Mouse (Mus musculus) embryonic facial prominence, embryonic 11.5 days (tissue): Measurements from ENCODE around the gene Pkd1l3. TPM values are rescaled to one million over a fixed set of nuclear protein-coding genes. Genes with fewer than 3 reads are reported as not detected.

Source experiments
- ATAC-seq: fragments of 200-750 bp; cut with Nextera tagmentation; replicated peaks from 2 replicates; pipeline ENCODE4 v1.8.0; 2017; ENCODE audit warnings: low read depth; ENCODE audit not compliant: insufficient number of reproducible peaks, low FRiP score, low TSS enrichment
- DNase-seq: peaks from one replicate; pipeline ENCODE4 v3.0.0-alpha.2; 2015; ENCODE audit warnings: low spot score
- H3K27ac ChIP-seq: fragments of 300-500 bp; sonication (generic); replicated peaks from 2 replicates; pipeline ENCODE4 v1.5.1; 2014; ENCODE audit warnings: mild to moderate bottlenecking, low read depth, low read length, control low read depth
- H3K27me3 ChIP-seq: fragments of 300-500 bp; sonication (generic); 2 replicates; pipeline ENCODE4 v1.6.1; 2014; ENCODE audit warnings: mild to moderate bottlenecking, low read length, moderate library complexity, mixed read lengths; ENCODE audit not compliant: control insufficient read depth, insufficient read depth
- H3K36me3 ChIP-seq: fragments of 300-500 bp; sonication (generic); replicated peaks from 2 replicates; pipeline ENCODE4 v1.6.1; 2014; ENCODE audit warnings: low read depth, mild to moderate bottlenecking, low read length, moderate library complexity, mixed read lengths; ENCODE audit not compliant: control insufficient read depth, insufficient read depth
- H3K4me1 ChIP-seq: fragments of 300-500 bp; sonication (generic); 2 replicates; pipeline ENCODE4 v1.6.1; 2014; ENCODE audit warnings: low read length, mixed read lengths; ENCODE audit not compliant: control insufficient read depth, insufficient read depth
- H3K4me2 ChIP-seq: fragments of 300-500 bp; sonication (generic); 2 replicates; pipeline ENCODE4 v1.6.1; 2014; ENCODE audit warnings: low read depth, mild to moderate bottlenecking, control low read depth, low read length, moderate library complexity
- H3K4me3 ChIP-seq: fragments of 300-500 bp; sonication (generic); 2 replicates; pipeline ENCODE4 v1.5.1; 2014; ENCODE audit warnings: low read depth, low read length, control low read depth
- H3K9ac ChIP-seq: fragments of 300-500 bp; sonication (generic); replicated peaks from 2 replicates; pipeline ENCODE4 v1.6.1; 2014; ENCODE audit warnings: mild to moderate bottlenecking, control low read depth, low read length
- H3K9me3 ChIP-seq: fragments of 300-500 bp; sonication (generic); replicated peaks from 2 replicates; pipeline ENCODE4 v1.6.1; 2016; ENCODE audit warnings: mild to moderate bottlenecking, low read length, inconsistent platforms, mixed read lengths; ENCODE audit not compliant: control insufficient read depth
- WGBS: fragments of 180-500 bp; shearing (Covaris S2); extraction: QIAGEN DNeasy Blood & Tissue Kit; methylation state at CpG from one replicate; pipeline ENCODE4 v1.1.7; 2014; 5-methylcytosine and 5-hydroxymethylcytosine counted together
- polyA plus RNA-seq: library from polyadenylated mRNA; unstranded; fragments of >200 nt; fragmentation: Nextera tagmentation; extraction: Ambion mirVana; gene quantifications from 2 replicates; pipeline ENCODE4 v1.2.1, GENCODE M21; 2014

The Pkd1l3 gene
- polyA plus RNA-seq, 1 experiment from 2014 or later: 0.18 TPM

DNA sequence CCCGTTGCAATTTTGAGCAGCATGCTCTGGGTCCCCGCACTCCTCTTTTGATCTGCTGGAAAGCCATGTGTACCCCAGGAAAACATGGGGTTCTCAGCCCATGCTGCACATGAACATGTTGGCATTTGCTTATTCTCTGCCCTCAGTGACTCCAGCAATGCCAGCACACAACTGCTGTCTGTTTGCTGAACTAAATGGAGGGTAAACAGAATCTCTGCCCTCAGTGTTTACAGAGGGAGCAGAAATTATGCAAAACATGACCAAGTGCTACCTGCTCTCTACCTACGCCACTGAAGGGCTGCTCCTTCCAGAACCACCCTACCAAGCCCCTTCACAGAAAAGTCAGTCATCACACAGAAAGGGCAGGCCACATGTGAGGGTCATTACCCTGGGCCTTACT is 29.5 kb upstream of the Pkd1l3 start:
- no peaks in the 10 kb centered on the region for H3K4me1 ChIP-seq
- no peaks in the 10 kb centered on the region for H3K36me3 ChIP-seq
- DNase-seq: no peak
- H3K9ac ChIP-seq: no peak overlapping the region
- H3K9me3 ChIP-seq: no peaks in the 10 kb centered on the region
- no peak overlapping the region for H3K4me3 ChIP-seq
- no peak overlapping the region for H3K4me2 ChIP-seq
- no peak for ATAC-seq
- H3K27ac ChIP-seq: no peak overlapping the region
- H3K27me3 ChIP-seq: no peaks in the 10 kb centered on the region
- WGBS: 83% methylated on average over 3 of the region's 3 CpGs

- no peak overlapping the region for H3K27ac ChIP-seq
- H3K9me3 ChIP-seq: no peaks in the 10 kb centered on the region
- no peaks in the 10 kb centered on the region for H3K27me3 ChIP-seq
- H3K4me3 ChIP-seq: no peak overlapping the region
- H3K4me1 ChIP-seq: no peaks in the 10 kb centered on the region
- no peak overlapping the region for H3K4me2 ChIP-seq
- H3K36me3 ChIP-seq: no peaks in the 10 kb centered on the region
- ATAC-seq: no peak
- no peak for DNase-seq
- H3K9ac ChIP-seq: no peak overlapping the region
Measured at GRCm38 (mm10) chr8:109585652-109586051, 28.7 kb upstream of the Pkd1l3 start.

- ATAC-seq: no peak
- H3K36me3 ChIP-seq: no peaks in the 10 kb centered on the region
- no peak overlapping the region for H3K4me2 ChIP-seq
- H3K27ac ChIP-seq: no peak overlapping the region
- H3K27me3 ChIP-seq: no peaks in the 10 kb centered on the region
- H3K4me1 ChIP-seq: no peaks in the 10 kb centered on the region
- 79% methylated on average over 7 of the region's 7 CpGs for WGBS
- DNase-seq: no peak
- H3K9me3 ChIP-seq: no peaks in the 10 kb centered on the region
- no peak overlapping the region for H3K4me3 ChIP-seq
- H3K9ac ChIP-seq: no peak overlapping the region
Measured at GRCm38 (mm10) chr8:109586972-109587504, 27.3 kb upstream of the Pkd1l3 start.

- Histone ChIP-seq H3K9ac (no peak overlapping the region), H3K36me3 (no peaks in the 10 kb centered on the region), H3K4me1 (no peaks in the 10 kb centered on the region), H3K9me3 (no peaks in the 10 kb centered on the region), H3K4me2 (no peak overlapping the region), H3K27me3 (no peaks in the 10 kb centered on the region), H3K4me3 (no peak overlapping the region), H3K27ac (no peak overlapping the region)
- ATAC-seq (no peak), DNase-seq (no peak)
- WGBS: 85% methylated on average over 9 of the region's 9 CpGs
Measured at GRCm38 (mm10) chr8:109590901-109591300, 23.4 kb upstream of the Pkd1l3 start.

- no peak for DNase-seq
- WGBS: 88% methylated on average over 3 of the region's 3 CpGs
- ATAC-seq: no peak
- Histone ChIP-seq H3K9me3 (no peaks in the 10 kb centered on the region), H3K4me1 (no peaks in the 10 kb centered on the region), H3K27me3 (no peaks in the 10 kb centered on the region), H3K27ac (no peak overlapping the region), H3K4me3 (no peak overlapping the region), H3K4me2 (no peak overlapping the region), H3K36me3 (no peaks in the 10 kb centered on the region), H3K9ac (no peak overlapping the region)
Measured at GRCm38 (mm10) chr8:109591367-109591766, 22.9 kb upstream of the Pkd1l3 start.

DNA sequence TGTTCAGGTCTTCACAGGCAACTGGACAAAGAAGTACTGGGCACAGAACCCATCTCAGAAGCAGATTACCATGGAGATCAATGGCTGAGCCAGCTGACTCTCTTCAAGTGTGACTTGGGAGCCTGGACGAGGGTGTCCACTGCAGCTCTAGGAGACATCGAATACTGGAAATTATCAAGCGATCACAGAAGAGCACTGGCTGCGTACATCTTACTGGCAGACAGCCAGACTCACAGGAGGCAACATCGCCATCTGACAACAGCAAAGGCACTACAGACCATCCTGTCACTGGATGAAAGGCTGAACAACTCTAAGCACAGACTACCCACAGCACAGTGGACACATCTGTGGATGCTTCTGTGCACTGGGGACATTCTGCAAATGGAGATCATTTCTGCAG is 22.2 kb upstream of the Pkd1l3 start:
- WGBS: 90% methylated on average over 5 of the region's 5 CpGs
- Histone ChIP-seq H3K9me3 (no peaks in the 10 kb centered on the region), H3K27ac (no peak overlapping the region), H3K27me3 (no peaks in the 10 kb centered on the region), H3K4me1 (no peaks in the 10 kb centered on the region), H3K4me3 (no peak overlapping the region), H3K9ac (no peak overlapping the region), H3K36me3 (no peaks in the 10 kb centered on the region), H3K4me2 (no peak overlapping the region)
- no peak for ATAC-seq
- DNase-seq: no peak

DNA sequence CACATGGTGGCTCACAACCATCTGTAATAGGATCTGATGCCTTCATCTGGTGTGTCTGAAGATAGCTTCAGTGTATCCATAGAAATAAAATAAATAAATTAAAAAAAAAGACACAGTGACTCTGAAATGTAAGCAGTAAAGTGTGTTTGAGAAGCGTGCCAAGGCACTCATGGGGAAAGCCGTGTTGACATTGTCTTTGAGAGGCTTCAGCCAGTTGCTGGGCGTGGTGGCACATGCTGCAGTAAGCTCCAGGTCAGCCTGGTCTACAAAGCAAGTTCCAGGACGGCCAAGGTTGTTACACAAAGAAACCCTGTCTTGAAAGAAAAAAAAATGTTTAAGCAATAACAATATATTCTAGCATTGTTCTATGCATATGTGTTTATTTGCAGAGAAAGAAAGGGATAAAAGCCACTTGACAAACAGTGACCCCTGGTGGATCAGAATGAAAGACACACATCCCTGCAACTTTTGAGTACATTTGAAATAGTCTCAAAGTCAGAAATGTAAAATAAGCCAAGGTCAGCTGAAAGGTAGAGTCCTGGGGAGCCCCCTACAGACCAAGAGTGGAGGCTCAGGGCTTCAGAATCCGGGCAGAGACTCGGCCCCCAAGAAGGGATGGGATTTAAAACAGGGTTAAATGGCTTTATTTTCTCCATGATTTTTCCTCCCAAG is 21.1 kb upstream of the Pkd1l3 start:
- no peak for ATAC-seq
- Histone ChIP-seq H3K36me3 (no peaks in the 10 kb centered on the region), H3K27me3 (no peaks in the 10 kb centered on the region), H3K9me3 (no peaks in the 10 kb centered on the region), H3K4me2 (no peak overlapping the region), H3K4me1 (no peaks in the 10 kb centered on the region), H3K27ac (no peak overlapping the region), H3K4me3 (no peak overlapping the region), H3K9ac (no peak overlapping the region)
- peak; percentile 50 for DNase-seq
- 76% methylated on average over 6 of the region's 6 CpGs for WGBS

DNA sequence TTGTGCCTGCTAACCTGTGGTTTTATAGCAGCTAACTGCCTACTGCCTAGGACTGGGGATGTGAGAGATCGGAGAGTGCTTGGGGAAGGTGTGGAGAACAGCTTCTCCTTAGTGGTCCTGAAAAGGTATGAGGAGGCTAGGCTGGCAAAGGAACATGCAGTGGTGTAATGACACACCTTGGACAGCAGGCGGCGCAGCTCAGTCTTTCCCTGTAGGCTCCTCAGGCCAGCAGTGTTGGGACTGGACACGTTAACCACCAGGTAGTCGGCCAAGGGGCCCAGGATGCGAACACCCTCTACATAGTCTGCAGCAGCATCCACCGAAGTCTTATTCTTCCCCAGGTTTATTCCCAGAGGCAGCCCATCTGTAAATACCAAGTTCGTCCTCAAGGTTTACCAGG is 18.5 kb upstream of the Pkd1l3 start:
- Histone ChIP-seq H3K4me2 (no peak overlapping the region), H3K36me3 (no peaks in the 10 kb centered on the region), H3K9ac (no peak overlapping the region), H3K4me3 (no peak overlapping the region), H3K4me1 (no peaks in the 10 kb centered on the region), H3K27me3 (no peaks in the 10 kb centered on the region), H3K9me3 (no peaks in the 10 kb centered on the region), H3K27ac (no peak overlapping the region)
- DNase-seq: peak; percentile 64
- WGBS: 46% methylated on average over 8 of the region's 8 CpGs
- ATAC-seq: no peak
